31 mouse cellular contexts compared by ENCODE assay signal in the genomic region with DNA sequence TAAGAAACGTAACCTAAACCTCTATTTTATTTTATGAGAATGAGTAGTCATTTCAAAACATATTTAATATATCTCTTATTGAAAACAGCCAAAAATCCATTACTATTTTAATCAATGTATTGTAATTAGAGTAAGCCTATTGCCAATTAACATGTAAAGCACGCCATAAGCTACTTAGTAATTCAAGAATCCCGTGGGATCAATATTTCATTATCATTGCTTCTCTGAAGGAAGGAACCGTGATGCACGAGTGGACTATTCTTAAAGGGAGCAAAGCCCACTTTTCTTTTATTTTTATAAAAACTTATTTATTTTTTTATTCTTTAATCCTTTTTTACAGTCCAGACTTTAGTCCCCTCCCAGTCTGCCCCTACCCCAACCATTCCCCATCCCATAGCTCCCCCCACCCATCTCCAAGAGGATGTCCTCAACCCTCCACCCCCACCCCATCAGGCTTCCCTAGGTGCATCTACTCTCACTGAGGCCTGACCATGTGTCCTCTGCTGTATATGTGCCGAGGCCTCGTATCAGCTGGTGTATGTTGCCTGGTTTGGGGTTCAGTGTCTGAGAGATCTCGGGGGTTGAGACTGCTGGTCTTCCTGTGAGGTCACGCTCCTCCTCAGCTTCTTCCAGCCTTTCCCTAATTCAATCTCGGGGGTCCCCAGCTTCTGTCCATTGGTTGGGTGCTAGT. TPM values are rescaled to one million over a fixed set of nuclear protein-coding genes. Genes with fewer than 3 reads are reported as not detected.
A peak's percentile ranks its signal among the peaks of the same experiment; 100 is the strongest.
DNase-seq lines count a peak whose midpoint lies in the region; ATAC-seq and TF ChIP-seq lines count a peak whose summit lies in the region.
"Had no signal": no experiment of that assay in that cellular context is flagged by ENCODE, and none has a peak within 500 bp of the region (broad histone marks: within the 10 kb centered on the region; RNA-seq: fewer than 3 reads in every experiment).

No protein-coding gene starts in this region.

- 0 out of 2 replicates have a peak, but pooled peaks have one; percentile 52 for ATAC-seq in embryonic facial prominence, embryonic 11.5 days (replicated peaks; ENCODE audit: insufficient number of reproducible peaks, low FRiP score, low TSS enrichment, low read depth)
- peak; percentile 51; the same call in 1 of the 2 replicates for ATAC-seq in midbrain, embryonic 12.5 days (ENCODE audit: low FRiP score, low read depth)
- ATAC-seq in midbrain, embryonic 15.5 days (replicated peaks): no peak
- ATAC-seq in hindbrain, postnatal 0 days: 0 out of 2 replicates have a peak, but pooled peaks have one; percentile 24
- peak; percentile 53; the same call in 1 of the 2 replicates for ATAC-seq in neural tube, embryonic 13.5 days (ENCODE audit: low read depth)
- ATAC-seq: forebrain, embryonic 16.5 days; intestine, postnatal 0 days had no signal

- H3K27ac ChIP-seq in embryonic facial prominence, embryonic 11.5 days (replicated peaks; ENCODE audit: low read depth, low read length): no peak overlapping the region
- H3K27ac ChIP-seq in embryonic facial prominence, embryonic 10.5 days (replicated peaks): no peak overlapping the region
- no peak overlapping the region for H3K27ac ChIP-seq in midbrain, embryonic 12.5 days (replicated peaks)
- no peak overlapping the region for H3K27ac ChIP-seq in midbrain, embryonic 15.5 days
- H3K27ac ChIP-seq in hindbrain, postnatal 0 days: no peak overlapping the region
- no peak overlapping the region for H3K27ac ChIP-seq in neural tube, embryonic 13.5 days (replicated peaks)
- no peak overlapping the region for H3K27ac ChIP-seq in heart, embryonic 10.5 days
- H3K27ac ChIP-seq: heart, embryonic 15.5 days; liver, embryonic 14.5 days; macrophage had no signal

- WGBS in embryonic facial prominence, embryonic 11.5 days: 84% methylated on average over 10 of the region's 10 CpGs
- WGBS in embryonic facial prominence, embryonic 10.5 days: 87% methylated on average over 10 of the region's 10 CpGs
- WGBS in midbrain, embryonic 12.5 days: 83% methylated on average over 10 of the region's 10 CpGs
- WGBS in midbrain, embryonic 15.5 days: 80% methylated on average over 10 of the region's 10 CpGs
- 80% methylated on average over 10 of the region's 10 CpGs for WGBS in hindbrain, postnatal 0 days
- WGBS in neural tube, embryonic 13.5 days: 61% methylated on average over 10 of the region's 10 CpGs
- 79% methylated on average over 10 of the region's 10 CpGs for WGBS in heart, embryonic 10.5 days

- no peak for DNase-seq in embryonic facial prominence, embryonic 11.5 days (ENCODE audit: low spot score)
- no peak for DNase-seq in embryonic facial prominence, embryonic 10.5 days (ENCODE audit: low spot score)
- DNase-seq in hindbrain, postnatal 0 days (ENCODE audit: low spot score): peak; percentile 3
- no peak for DNase-seq in heart, embryonic 10.5 days (ENCODE audit: low spot score)
- DNase-seq in kidney, postnatal 4 days: no peak
- DNase-seq: adrenal gland, adult 8-10 months; liver; lung, adult 2 months; thymus, postnatal 4 days had no signal

- no peaks in the 10 kb centered on the region for H3K36me3 ChIP-seq in embryonic facial prominence, embryonic 11.5 days (replicated peaks; ENCODE audit: control insufficient read depth, insufficient read depth, low read depth, low read length)
- no peaks in the 10 kb centered on the region for H3K36me3 ChIP-seq in embryonic facial prominence, embryonic 10.5 days (replicated peaks)
- H3K36me3 ChIP-seq in midbrain, embryonic 12.5 days: no peaks in the 10 kb centered on the region
- no peaks in the 10 kb centered on the region for H3K36me3 ChIP-seq in midbrain, embryonic 15.5 days (replicated peaks)
- H3K36me3 ChIP-seq in hindbrain, postnatal 0 days (ENCODE audit: insufficient read depth, low read length): no peaks in the 10 kb centered on the region
- H3K36me3 ChIP-seq in neural tube, embryonic 13.5 days: no peaks in the 10 kb centered on the region
- no peaks in the 10 kb centered on the region for H3K36me3 ChIP-seq in heart, embryonic 10.5 days
- H3K36me3 ChIP-seq: G1E; heart, embryonic 15.5 days had no signal

- H3K9me3 ChIP-seq in embryonic facial prominence, embryonic 11.5 days (replicated peaks; ENCODE audit: control insufficient read depth, low read length): no peaks in the 10 kb centered on the region
- H3K9me3 ChIP-seq in embryonic facial prominence, embryonic 10.5 days: no peaks in the 10 kb centered on the region
- no peaks in the 10 kb centered on the region for H3K9me3 ChIP-seq in midbrain, embryonic 12.5 days
- no peaks in the 10 kb centered on the region for H3K9me3 ChIP-seq in midbrain, embryonic 15.5 days
- H3K9me3 ChIP-seq in hindbrain, postnatal 0 days (ENCODE audit: low read length): no peaks in the 10 kb centered on the region
- H3K9me3 ChIP-seq in neural tube, embryonic 13.5 days: no peaks in the 10 kb centered on the region
- H3K9me3 ChIP-seq in heart, embryonic 10.5 days: no peaks in the 10 kb centered on the region
- H3K9me3 ChIP-seq: G1E; heart, embryonic 15.5 days had no signal

- no peaks in the 10 kb centered on the region for H3K4me1 ChIP-seq in embryonic facial prominence, embryonic 11.5 days (ENCODE audit: control insufficient read depth, insufficient read depth, low read length)
- no peaks in the 10 kb centered on the region for H3K4me1 ChIP-seq in embryonic facial prominence, embryonic 10.5 days
- H3K4me1 ChIP-seq in midbrain, embryonic 12.5 days: no peaks in the 10 kb centered on the region; the same call in 1 of the 2 replicates
- H3K4me1 ChIP-seq in midbrain, embryonic 15.5 days: no peaks in the 10 kb centered on the region
- H3K4me1 ChIP-seq in hindbrain, postnatal 0 days (ENCODE audit: insufficient read depth, low read length): no peaks in the 10 kb centered on the region
- H3K4me1 ChIP-seq in neural tube, embryonic 13.5 days (replicated peaks): no peaks in the 10 kb centered on the region
- H3K4me1 ChIP-seq in heart, embryonic 10.5 days: peaks cover 10% of the 10 kb centered on the region

- no peak overlapping the region for H3K4me2 ChIP-seq in embryonic facial prominence, embryonic 11.5 days (ENCODE audit: low read depth, low read length)
- H3K4me2 ChIP-seq in midbrain, embryonic 12.5 days (replicated peaks): no peak overlapping the region
- no peak overlapping the region for H3K4me2 ChIP-seq in midbrain, embryonic 15.5 days
- no peak overlapping the region for H3K4me2 ChIP-seq in hindbrain, postnatal 0 days (ENCODE audit: low read depth, low read length)
- H3K4me2 ChIP-seq in neural tube, embryonic 13.5 days: no peak overlapping the region
- H3K4me2 ChIP-seq: heart, embryonic 15.5 days had no signal

- no peaks in the 10 kb centered on the region for H3K27me3 ChIP-seq in embryonic facial prominence, embryonic 11.5 days (ENCODE audit: control insufficient read depth, insufficient read depth, low read length)
- H3K27me3 ChIP-seq in embryonic facial prominence, embryonic 10.5 days (replicated peaks; ENCODE audit: low read depth, poor library complexity, severe bottlenecking): no peaks in the 10 kb centered on the region
- no peaks in the 10 kb centered on the region for H3K27me3 ChIP-seq in midbrain, embryonic 12.5 days
- no peaks in the 10 kb centered on the region for H3K27me3 ChIP-seq in midbrain, embryonic 15.5 days (replicated peaks)
- no peaks in the 10 kb centered on the region for H3K27me3 ChIP-seq in hindbrain, postnatal 0 days (ENCODE audit: insufficient read depth, low read length)
- no peaks in the 10 kb centered on the region for H3K27me3 ChIP-seq in neural tube, embryonic 13.5 days
- no peaks in the 10 kb centered on the region for H3K27me3 ChIP-seq in heart, embryonic 10.5 days (ENCODE audit: insufficient read depth, poor library complexity, severe bottlenecking)
- H3K27me3 ChIP-seq: heart, embryonic 15.5 days had no signal

- no peak for TF ChIP-seq CTCF in hindbrain, postnatal 0 days (IDR thresholded peaks at IDR 0.05; ENCODE audit: low read depth)

- no peak overlapping the region for H3K4me3 ChIP-seq in embryonic facial prominence, embryonic 11.5 days (ENCODE audit: low read depth, low read length)
- H3K4me3 ChIP-seq in embryonic facial prominence, embryonic 10.5 days: no peak overlapping the region
- no peak overlapping the region for H3K4me3 ChIP-seq in midbrain, embryonic 12.5 days
- H3K4me3 ChIP-seq in midbrain, embryonic 15.5 days: no peak overlapping the region
- no peak overlapping the region for H3K4me3 ChIP-seq in hindbrain, postnatal 0 days (ENCODE audit: low read length)
- no peak overlapping the region for H3K4me3 ChIP-seq in neural tube, embryonic 13.5 days
- H3K4me3 ChIP-seq in heart, embryonic 10.5 days: no peak overlapping the region
- H3K4me3 ChIP-seq: heart, embryonic 15.5 days; myocyte had no signal

- no peak overlapping the region for H3K9ac ChIP-seq in embryonic facial prominence, embryonic 11.5 days (replicated peaks; ENCODE audit: low read length)
- no peak overlapping the region for H3K9ac ChIP-seq in midbrain, embryonic 12.5 days (replicated peaks)
- no peak overlapping the region for H3K9ac ChIP-seq in midbrain, embryonic 15.5 days
- H3K9ac ChIP-seq in hindbrain, postnatal 0 days (replicated peaks; ENCODE audit: low read length): no peak overlapping the region
- H3K9ac ChIP-seq in neural tube, embryonic 13.5 days: no peak overlapping the region
- H3K9ac ChIP-seq: heart, embryonic 15.5 days; liver, embryonic 14.5 days had no signal

RNA-seq across cellular contexts. Expression of a gene that starts 39.2 kb away (rescaled TPM):
- not detected in 2 replicates for polyA plus RNA-seq in embryonic facial prominence, embryonic 11.5 days (2014; fragmentation: Nextera tagmentation; extraction: Ambion mirVana)
- not detected in 2 replicates for polyA plus RNA-seq in embryonic facial prominence, embryonic 10.5 days (2016; fragmentation: Nextera tagmentation; extraction: Ambion mirVana)
- not detected in 2 replicates for polyA plus RNA-seq in midbrain, embryonic 12.5 days (2016; fragmentation: Nextera tagmentation; extraction: Ambion mirVana)
- not detected in 2 replicates for polyA plus RNA-seq in midbrain, embryonic 15.5 days (2015; fragmentation: Nextera tagmentation; extraction: Ambion mirVana)
- total RNA-seq in hindbrain, postnatal 0 days (2014; rRNA removed): not detected in 2 replicates
- not detected in 2 replicates for polyA plus RNA-seq in hindbrain, postnatal 0 days (2015; fragmentation: Nextera tagmentation; extraction: Ambion mirVana)
- polyA plus RNA-seq in neural tube, embryonic 13.5 days (2015; fragmentation: Nextera tagmentation; extraction: Ambion mirVana): 0.14 TPM in 1 of 2 replicates, not detected in the other
- polyA plus RNA-seq in heart, embryonic 10.5 days (2016; fragmentation: Nextera tagmentation; extraction: Ambion mirVana): not detected in 2 replicates
- total RNA-seq: adrenal gland, adult 8-10 months; adrenal gland, postnatal 4 days; heart, adult 8-10 months; heart, postnatal 25 days; layer of hippocampus, postnatal 10 days; left cerebral cortex, adult 18-20 months; left cerebral cortex, postnatal 14 days; megakaryocyte-erythroid progenitor cell, adult 5-6 weeks had no signal
- polyA plus RNA-seq: cerebellum, adult 2 months; cortical plate, adult 2 months; forebrain, embryonic 16.5 days; G1E; heart, embryonic 15.5 days; intestine, postnatal 0 days; limb, embryonic 11.5 days; liver, embryonic 14.5 days; lung, adult 2 months; macrophage; myocyte; spleen, adult 2 months; thymus, postnatal 0 days had no signal
